Mouse (Mus musculus) heart, postnatal 36 days (tissue): ENCODE results near the gene Fam110a. TPM values are rescaled to one million over a fixed set of nuclear protein-coding genes. Genes with fewer than 3 reads are reported as not detected.
"Not testable (repeated sequence)": the region's sequence is repeated elsewhere in the genome, so short reads cannot be mapped to it uniquely, and the experiment has no call there.

ENCODE experiments used
- DNase-seq, 2 experiments: peaks; one replicate each; pipeline ENCODE4 v3.0.0; 2021 to 2022
- intact Hi-C: fragments of 180-260 bp; cut with DNase I; formaldehyde crosslinking; loops from one replicate; pipeline ENCODE4 v1.15.1; 2025
- total RNA-seq, 2 experiments: library from RNA; stranded (reverse); gene quantifications; 2 replicates each; pipeline ENCODE4 v1.2.3; 2021

Fam110a gene
- total RNA-seq, 2 experiments from 2014 or later = 3.4 to 5.7 TPM

- intact Hi-C loops = no loop called here
- no peak for DNase-seq
Measured at GRCm38 (mm10) chr2:151998505-151998899, 18.5 kb upstream of the Fam110a start.

- intact Hi-C loops = no loop called here
- DNase-seq = no peak
Measured at GRCm38 (mm10) chr2:151997776-151998504, 17.9 kb upstream of the Fam110a start.

GRCm38 (mm10) chr2:151997190-151997575 lies 17.2 kb upstream of the Fam110a start:
- intact Hi-C loops, DNase-seq: not testable (repeated sequence)

- intact Hi-C loops = no loop called here
- peak; percentile 91 to 95 for DNase-seq
Measured at GRCm38 (mm10) chr2:151996229-151997189, 16.5 kb upstream of the Fam110a start, which contains the start of gene Slc52a3. Gene Slc52a3, plus strand, starts transcription at chr2:151996511.

- intact Hi-C loops = loop anchor here (1.0 to 2.0 kb wide), 3 partner anchors 53 to 118 kb away; no protein-coding TSS in a partner anchor
- DNase-seq = peak; percentile 85 to 86
Measured at GRCm38 (mm10) chr2:151994350-151995122, 14.5 kb upstream of the Fam110a start.

GRCm38 (mm10) chr2:151991446-151991845 lies 11.4 kb upstream of the Fam110a start:
- intact Hi-C loops = no loop called here
- DNase-seq = no peak

- intact Hi-C loops = no loop called here
- DNase-seq = no peak
Measured at GRCm38 (mm10) chr2:151990985-151991394, 11.0 kb upstream of the Fam110a start.

GRCm38 (mm10) chr2:151988978-151989377 lies 9.0 kb upstream of the Fam110a start:
- no peak for DNase-seq
- intact Hi-C loops = no loop called here

- intact Hi-C loops = no loop called here
- DNase-seq = no peak
Measured at GRCm38 (mm10) chr2:151986958-151987357, 6.9 kb upstream of the Fam110a start.

- DNase-seq = no peak
Measured at GRCm38 (mm10) chr2:151985426-151986172, 5.6 kb upstream of the Fam110a start.

GRCm38 (mm10) chr2:151984019-151984418 lies 4.0 kb upstream of the Fam110a start:
- no peak for DNase-seq
- intact Hi-C loops = no loop called here

More at GRCm38 (mm10) chr2:151985426-151986172, 5.6 kb upstream of the Fam110a start:
- intact Hi-C loops = no loop called here

GRCm38 (mm10) chr2:151982476-151982875 lies 2.5 kb upstream of the Fam110a start:
- DNase-seq = no peak
- intact Hi-C loops = no loop called here

- intact Hi-C loops = no loop called here
- no peak for DNase-seq
Measured at GRCm38 (mm10) chr2:151981268-151981667, 1.2 kb upstream of the Fam110a start.

- intact Hi-C loops = no loop called here
- no peak for DNase-seq
Measured at GRCm38 (mm10) chr2:151980355-151980693, 305 bp upstream of the Fam110a start.

- intact Hi-C loops = no loop called here
- peak in 1 of 2 experiments; percentile 39 for DNase-seq
Measured at GRCm38 (mm10) chr2:151978494-151978893, 1.5 kb downstream of the Fam110a start.

- DNase-seq = peak; percentile 61 to 63
- intact Hi-C loops = no loop called here
Measured at GRCm38 (mm10) chr2:151977689-151978440, 2.2 kb downstream of the Fam110a start.

- DNase-seq = no peak
- intact Hi-C loops = no loop called here
Measured at GRCm38 (mm10) chr2:151976067-151976466, 4.0 kb downstream of the Fam110a start.

- no peak for DNase-seq
- intact Hi-C loops = no loop called here
Measured at GRCm38 (mm10) chr2:151975295-151975694, 4.7 kb downstream of the Fam110a start.
